Mouse (Mus musculus) liver, adult 2 months (tissue): ENCODE data around the gene Ctdnep1. TPM values are rescaled to one million over a fixed set of nuclear protein-coding genes. Genes with fewer than 3 reads are reported as not detected.
A peak's percentile ranks its signal among the peaks of the same experiment; 100 is the strongest.

Experiments
- DNase-seq: peaks from one replicate; pipeline ENCODE4 v3.0.0-alpha.2; 2011; ENCODE audit warnings: low read depth, low spot score; ENCODE audit errors: extremely low read depth
- H3K27ac ChIP-seq: fragments of 200-500 bp; replicated peaks from 2 replicates; pipeline ENCODE4 v1.5.1; 2012; ENCODE audit warnings: low read depth, mild to moderate bottlenecking, control low read depth, inconsistent platforms, low read length; ENCODE audit not compliant: insufficient read depth
- H3K27me3 ChIP-seq: fragments of 200-500 bp; 2 replicates; pipeline ENCODE4 v1.6.1; 2012; ENCODE audit warnings: mild to moderate bottlenecking, moderate library complexity, low read length, inconsistent platforms; ENCODE audit not compliant: control insufficient read depth, insufficient read depth
- H3K36me3 ChIP-seq: fragments of 200-500 bp; 2 replicates; pipeline ENCODE4 v1.6.1; 2012; ENCODE audit warnings: low read length, inconsistent platforms; ENCODE audit not compliant: control insufficient read depth, insufficient read depth
- H3K4me1 ChIP-seq: fragments of 200-500 bp; 2 replicates; pipeline ENCODE4 v1.6.1; 2011; ENCODE audit warnings: low read length; ENCODE audit not compliant: control insufficient read depth, insufficient read depth
- H3K4me3 ChIP-seq: fragments of 200-500 bp; 2 replicates; pipeline ENCODE4 v1.5.1; 2011; ENCODE audit warnings: low read depth, mild to moderate bottlenecking, control low read depth, low read length, moderate library complexity; ENCODE audit not compliant: insufficient read depth
- H3K79me2 ChIP-seq: fragments of 200-500 bp; 2 replicates; pipeline ENCODE4 v1.6.1; 2012; ENCODE audit warnings: inconsistent platforms, mild to moderate bottlenecking, low read length, moderate library complexity; ENCODE audit not compliant: control insufficient read depth, insufficient read depth
- H3K9ac ChIP-seq: fragments of 200-500 bp; 2 replicates; pipeline ENCODE4 v1.6.1; 2012; ENCODE audit warnings: low read depth, mild to moderate bottlenecking, control low read depth, inconsistent platforms, low read length
- CTCF ChIP-seq: fragments of 200-500 bp; IDR thresholded peaks from 2 replicates; pipeline ENCODE4 v1.5.1; 2011; ENCODE audit warnings: low read depth, low read length, control low read depth
- POLR2A ChIP-seq: fragments of 200-500 bp; IDR thresholded peaks from 2 replicates; pipeline ENCODE4 v1.6.1; 2011; ENCODE audit warnings: low read length, control low read depth; ENCODE audit not compliant: insufficient read depth; ENCODE audit errors: extremely low read depth
- WGBS: fragments of 180-500 bp; shearing (Covaris S2); methylation state at CpG from one replicate; pipeline ENCODE4 v1.1.7; 2018; 5-methylcytosine and 5-hydroxymethylcytosine counted together
- polyA plus RNA-seq: library from polyadenylated mRNA; depleted of rRNA; stranded (reverse); fragments of >200 nt; gene quantifications from 2 replicates; pipeline ENCODE4 v1.2.3, GENCODE M21; 2012
- total RNA-seq: library from RNA; depleted of rRNA; stranded (reverse); fragments of >200 nt; gene quantifications from 2 replicates; pipeline ENCODE4 v1.2.3, GENCODE M21; 2014

The Ctdnep1 gene
- total and polyA plus RNA-seq, 2 experiments: 6.6 to 45.3 TPM

- no peak overlapping the region for H3K27ac ChIP-seq
- TF ChIP-seq CTCF (no peak), POLR2A (no peak)
Measured at GRCm38 (mm10) chr11:70010548-70010947, 29.6 kb downstream of the Ctdnep1 start.

GRCm38 (mm10) chr11:70010961-70011360 lies 30.0 kb downstream of the Ctdnep1 start:
- H3K27me3 ChIP-seq: no peaks in the 10 kb centered on the region
- H3K4me3 ChIP-seq: no peak overlapping the region
- H3K9ac ChIP-seq: no peak overlapping the region
- H3K79me2 ChIP-seq: peaks cover 16% of the 10 kb centered on the region; the same call in 1 of the 2 replicates
- WGBS: 88% methylated on average over 10 of the region's 10 CpGs
- no peak overlapping the region for H3K27ac ChIP-seq
- no peak for DNase-seq
- TF ChIP-seq CTCF (no peak), POLR2A (no peak)
- H3K4me1 ChIP-seq: peaks cover 8% of the 10 kb centered on the region
- H3K36me3 ChIP-seq: peaks cover 46% of the 10 kb centered on the region

More at GRCm38 (mm10) chr11:70010548-70010947, 29.6 kb downstream of the Ctdnep1 start:
- 71% methylated on average over 12 of the region's 12 CpGs for WGBS
- Histone ChIP-seq H3K27me3 (no peaks in the 10 kb centered on the region), H3K9ac (no peak overlapping the region), H3K4me3 (no peak overlapping the region), H3K79me2 (peaks cover 16% of the 10 kb centered on the region; the same call in 1 of the 2 replicates), H3K36me3 (peaks cover 46% of the 10 kb centered on the region), H3K4me1 (peaks cover 8% of the 10 kb centered on the region)
- DNase-seq: no peak

- TF ChIP-seq CTCF (no peak), POLR2A (no peak)
- no peaks in the 10 kb centered on the region for H3K27me3 ChIP-seq
- WGBS: 94% methylated on average over 9 of the region's 9 CpGs
- peaks cover 44% of the 10 kb centered on the region for H3K36me3 ChIP-seq
- H3K9ac ChIP-seq: no peak overlapping the region
- peaks cover 16% of the 10 kb centered on the region; the same call in 1 of the 2 replicates for H3K79me2 ChIP-seq
- H3K27ac ChIP-seq: no peak overlapping the region
- peaks cover 8% of the 10 kb centered on the region for H3K4me1 ChIP-seq
- no peak for DNase-seq
- no peak overlapping the region for H3K4me3 ChIP-seq
Measured at GRCm38 (mm10) chr11:70012931-70013330, 32.0 kb downstream of the Ctdnep1 start.

DNA sequence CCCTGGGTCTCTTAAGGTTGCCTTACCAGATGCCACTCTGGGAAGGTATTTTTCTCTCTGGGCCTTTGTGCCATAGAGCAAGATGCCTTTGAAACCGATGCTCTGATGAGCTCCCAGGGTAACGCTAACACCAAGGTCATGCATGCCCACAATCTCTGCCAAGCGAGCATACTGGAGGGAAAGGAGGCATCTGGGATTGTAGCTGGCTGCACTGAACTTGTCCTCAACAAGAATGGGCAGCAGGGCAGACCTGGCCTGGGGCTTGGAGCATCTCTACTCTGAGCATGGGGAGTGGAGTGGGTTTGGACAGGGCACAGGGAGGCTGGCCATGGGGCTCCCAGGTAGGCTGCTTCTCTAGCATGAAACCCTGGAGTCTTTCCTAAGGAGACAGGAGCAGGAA lies 32.5 kb downstream of the Ctdnep1 start:
- Histone ChIP-seq H3K4me1 (peaks cover 8% of the 10 kb centered on the region), H3K27ac (no peak overlapping the region), H3K9ac (no peak overlapping the region), H3K79me2 (peaks cover 16% of the 10 kb centered on the region; the same call in 1 of the 2 replicates), H3K27me3 (no peaks in the 10 kb centered on the region), H3K4me3 (no peak overlapping the region), H3K36me3 (peaks cover 40% of the 10 kb centered on the region)
- TF ChIP-seq POLR2A (no peak), CTCF (no peak)
- 70% methylated on average over 3 of the region's 3 CpGs for WGBS
- no peak for DNase-seq

DNA sequence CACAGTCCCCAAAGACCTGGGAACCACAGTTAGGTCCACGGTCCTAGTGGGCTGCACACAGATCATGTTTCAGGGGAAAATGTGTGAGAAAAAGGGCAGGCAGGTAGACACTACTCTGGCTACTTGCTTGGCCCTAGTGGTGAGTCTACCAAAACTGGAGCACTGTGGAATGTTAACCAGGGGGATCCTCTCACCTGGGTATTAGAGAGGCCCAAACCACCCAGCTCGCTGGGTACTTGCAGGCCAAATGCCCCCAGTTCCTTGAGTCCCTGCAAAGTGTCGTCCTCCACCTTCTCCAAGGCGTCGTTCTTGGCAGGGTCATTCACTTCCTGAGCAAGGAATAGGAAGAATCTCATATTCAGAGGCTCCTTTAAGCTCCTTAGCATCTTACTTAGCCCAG lies 33.1 kb downstream of the Ctdnep1 start:
- peak overlapping the region; percentile 89; the same call in 1 of the 2 replicates for H3K27ac ChIP-seq
- no peak for DNase-seq
- peaks cover 39% of the 10 kb centered on the region for H3K36me3 ChIP-seq
- H3K27me3 ChIP-seq: no peaks in the 10 kb centered on the region
- 56% methylated on average over 5 of the region's 5 CpGs for WGBS
- peak overlapping the region; percentile 80; the same call in 1 of the 2 replicates for H3K9ac ChIP-seq
- H3K4me1 ChIP-seq: peaks cover 8% of the 10 kb centered on the region
- TF ChIP-seq CTCF: no peak
- H3K79me2 ChIP-seq: peaks cover 16% of the 10 kb centered on the region; the same call in 1 of the 2 replicates
- H3K4me3 ChIP-seq: no peak overlapping the region

GRCm38 (mm10) chr11:70014880-70015558 lies 34.1 kb downstream of the Ctdnep1 start, which contains the start of gene Acadvl:
Acadvl (minus strand) TSS chr11:70015411.
- under 1% methylated on average over 35 of the region's 35 CpGs for WGBS
- H3K9ac ChIP-seq: peak within 1 kb of the TSS; percentile 80
- H3K27ac ChIP-seq: peak within 1 kb of the TSS; percentile 89
- TF ChIP-seq POLR2A: peak; percentile 83
- peak; percentile 45 for TF ChIP-seq CTCF
- DNase-seq: peak; percentile 85
- peaks cover 36% of the 10 kb centered on the region for H3K36me3 ChIP-seq
- H3K4me1 ChIP-seq: peaks cover 8% of the 10 kb centered on the region
- H3K4me3 ChIP-seq: peak within 1 kb of the TSS; percentile 79
- peaks cover 16% of the 10 kb centered on the region; the same call in 1 of the 2 replicates for H3K79me2 ChIP-seq
- H3K27me3 ChIP-seq: no peaks in the 10 kb centered on the region
